Mouse (Mus musculus) limb, embryonic 12.5 days (tissue): ENCODE results near the gene Arfgap1. TPM values are rescaled to one million over a fixed set of nuclear protein-coding genes. Genes with fewer than 3 reads are reported as not detected.

Experiments
- ATAC-seq: fragments of 200-750 bp; cut with Nextera tagmentation; 2 replicates; pipeline ENCODE4 v1.8.0; 2017; ENCODE audit warnings: low read depth, moderate TSS enrichment; ENCODE audit not compliant: insufficient number of reproducible peaks, insufficient read depth, low FRiP score, low TSS enrichment
- H3K27ac ChIP-seq: fragments of 300-500 bp; sonication (generic); 2 replicates; pipeline ENCODE4 v1.5.1; 2016; ENCODE audit warnings: mild to moderate bottlenecking, moderate library complexity
- H3K27me3 ChIP-seq: fragments of 300-500 bp; sonication (generic); 2 replicates; pipeline ENCODE4 v1.6.1; 2016; ENCODE audit warnings: mild to moderate bottlenecking, moderate library complexity
- H3K36me3 ChIP-seq: fragments of 300-500 bp; sonication (generic); 2 replicates; pipeline ENCODE4 v1.6.1; 2016; ENCODE audit warnings: mild to moderate bottlenecking, moderate library complexity
- H3K4me1 ChIP-seq: fragments of 300-500 bp; sonication (generic); replicated peaks from 2 replicates; pipeline ENCODE4 v1.6.1; 2016
- H3K4me2 ChIP-seq: fragments of 300-500 bp; sonication (generic); 2 replicates; pipeline ENCODE4 v1.6.1; 2016; ENCODE audit warnings: mild to moderate bottlenecking, moderate library complexity
- H3K4me3 ChIP-seq: fragments of 300-500 bp; sonication (generic); replicated peaks from 2 replicates; pipeline ENCODE4 v1.5.1; 2016; ENCODE audit warnings: mild to moderate bottlenecking
- H3K9ac ChIP-seq: fragments of 300-500 bp; sonication (generic); replicated peaks from 2 replicates; pipeline ENCODE4 v1.6.1; 2016; ENCODE audit warnings: mild to moderate bottlenecking, moderate library complexity
- H3K9me3 ChIP-seq: fragments of 300-500 bp; sonication (generic); 2 replicates; pipeline ENCODE4 v1.6.1; 2016; ENCODE audit warnings: mild to moderate bottlenecking, moderate library complexity
- WGBS: fragments of 180-500 bp; shearing (Covaris S2); methylation state at CpG from one replicate; pipeline ENCODE4 v1.1.7; 2016; 5-methylcytosine and 5-hydroxymethylcytosine counted together
- polyA plus RNA-seq: library from polyadenylated mRNA; unstranded; fragments of >200 nt; fragmentation: Nextera tagmentation; extraction: Ambion mirVana; gene quantifications from 2 replicates; pipeline ENCODE4 v1.2.1, GENCODE M21; 2016

Gene Arfgap1
- polyA plus RNA-seq, 1 experiment from 2014 or later = 113 TPM

GRCm38 (mm10) chr2:181031406-181031934 lies 64.4 kb downstream of the Arfgap1 start:
- H3K36me3 ChIP-seq = no peaks in the 10 kb centered on the region
- peaks cover 25% of the 10 kb centered on the region for H3K27me3 ChIP-seq
- 75% methylated on average over 11 of the region's 11 CpGs for WGBS
- H3K9me3 ChIP-seq = no peaks in the 10 kb centered on the region
- no peaks in the 10 kb centered on the region for H3K4me1 ChIP-seq
- no peak overlapping the region for H3K4me3 ChIP-seq
- no peak overlapping the region for H3K9ac ChIP-seq
- H3K4me2 ChIP-seq = no peak overlapping the region
- no peak overlapping the region for H3K27ac ChIP-seq
- ATAC-seq = no peak

Other genes starting within 250 kb of the Arfgap1 start
- 0.45 and 0.52 TPM in 2 replicates for gene Slc17a9, start 242.0 kb upstream of the Arfgap1 start, polyA plus RNA-seq
- not detected in 2 replicates for gene Bhlhe23, start 190.3 kb upstream of the Arfgap1 start, polyA plus RNA-seq
- 77.1 and 78.5 TPM in 2 replicates for gene Ythdf1, start 46.3 kb upstream of the Arfgap1 start, polyA plus RNA-seq
- gene Birc7, start 38.2 kb upstream of the Arfgap1 start, polyA plus RNA-seq = not detected in 2 replicates
- gene Nkain4, start 12.5 kb upstream of the Arfgap1 start, polyA plus RNA-seq = 6.0 and 11.2 TPM in 2 replicates
- gene Col20a1, start 19.3 kb downstream of the Arfgap1 start, polyA plus RNA-seq = 0.64 and 0.68 TPM in 2 replicates
- 0.97 and 1.4 TPM in 2 replicates for gene Chrna4, start 76.3 kb downstream of the Arfgap1 start, polyA plus RNA-seq
- gene Kcnq2, start 168.1 kb downstream of the Arfgap1 start, polyA plus RNA-seq = 0.26 and 0.46 TPM in 2 replicates
- gene Eef1a2, start 189.8 kb downstream of the Arfgap1 start, polyA plus RNA-seq = 0.10 TPM in 1 of 2 replicates, not detected in the other
- 424 and 433 TPM in 2 replicates for gene Ppdpf, start 220.0 kb downstream of the Arfgap1 start, polyA plus RNA-seq
- not detected in 2 replicates for gene Ptk6, start 235.6 kb downstream of the Arfgap1 start, polyA plus RNA-seq
- 0.25 and 0.45 TPM in 2 replicates for gene Srms, start 246.0 kb downstream of the Arfgap1 start, polyA plus RNA-seq